In the genomic region with DNA sequence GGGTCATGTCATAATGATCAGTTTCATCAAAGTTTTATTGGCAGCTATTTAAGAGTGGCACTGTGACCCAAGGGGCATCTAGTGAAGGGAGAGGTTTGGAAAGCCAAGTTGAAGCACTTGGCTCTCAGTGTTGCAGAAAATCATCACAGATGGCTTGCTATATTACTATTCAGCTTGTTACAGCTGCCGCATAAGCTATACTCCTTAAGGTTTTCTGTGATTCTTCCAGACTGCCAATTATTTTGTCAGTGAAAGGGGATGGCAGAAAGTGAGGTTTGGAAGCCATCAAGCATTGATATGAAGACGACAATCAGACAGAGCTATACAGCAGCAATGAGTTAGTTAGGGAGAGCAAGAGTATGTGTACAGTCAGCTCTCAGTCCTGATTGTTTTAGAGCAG, we compare ENCODE assay signal across 41 mouse cellular contexts. TPM values are rescaled to one million over a fixed set of nuclear protein-coding genes. Genes with fewer than 3 reads are reported as not detected.
"Had no signal": no experiment of that assay in that cellular context is flagged by ENCODE, and none has a peak within 500 bp of the region (broad histone marks: within the 10 kb centered on the region; RNA-seq: fewer than 3 reads in every experiment).

No protein-coding gene starts in this region.

- H3K4me2 ChIP-seq: heart, embryonic 12.5 days; hindbrain, embryonic 12.5 days; hindbrain, embryonic 14.5 days; intestine, embryonic 15.5 days; limb, embryonic 12.5 days; liver, embryonic 11.5 days; liver, embryonic 13.5 days; liver, embryonic 15.5 days had no signal

- H3K27me3 ChIP-seq: heart, embryonic 12.5 days; hindbrain, embryonic 12.5 days; intestine, embryonic 15.5 days; limb, embryonic 12.5 days; liver, embryonic 13.5 days; liver, embryonic 15.5 days had no signal

- H3K27ac ChIP-seq: heart, embryonic 10.5 days; hindbrain, embryonic 10.5 days; hindbrain, embryonic 12.5 days; hindbrain, embryonic 14.5 days; intestine, embryonic 15.5 days; layer of hippocampus, adult 2 months; left cerebral cortex, adult 2 months; limb, embryonic 10.5 days; limb, embryonic 12.5 days; liver, embryonic 13.5 days; liver, embryonic 15.5 days had no signal

- H3K9me3 ChIP-seq: heart, embryonic 10.5 days; heart, embryonic 12.5 days; hindbrain, embryonic 10.5 days; hindbrain, embryonic 12.5 days; intestine, embryonic 15.5 days; limb, embryonic 10.5 days; limb, embryonic 12.5 days; liver, embryonic 13.5 days; liver, embryonic 15.5 days had no signal

- H3K36me3 ChIP-seq: heart, embryonic 10.5 days; heart, embryonic 12.5 days; hindbrain, embryonic 10.5 days; hindbrain, embryonic 12.5 days; intestine, embryonic 15.5 days; limb, embryonic 10.5 days; limb, embryonic 12.5 days; liver, embryonic 13.5 days; liver, embryonic 15.5 days had no signal

- H3K9ac ChIP-seq: heart, embryonic 12.5 days; hindbrain, embryonic 12.5 days; hindbrain, embryonic 14.5 days; intestine, embryonic 15.5 days; limb, embryonic 12.5 days; liver, embryonic 13.5 days; liver, embryonic 15.5 days; liver, postnatal 0 days had no signal

- DNase-seq: gastrocnemius, postnatal 10 days; gastrocnemius, postnatal 25 days; heart, adult 18-20 months; heart, postnatal 10 days; heart, postnatal 4 days; kidney, adult 18-20 months; kidney, adult 8-10 months; kidney, postnatal 10 days; kidney, postnatal 25 days; kidney, postnatal 4 days; liver; liver, embryonic 13.5 days; liver, postnatal 0 days had no signal

- H3K4me3 ChIP-seq: heart, embryonic 10.5 days; heart, embryonic 12.5 days; hindbrain, embryonic 10.5 days; hindbrain, embryonic 12.5 days; intestine, embryonic 15.5 days; layer of hippocampus, adult 2 months; left cerebral cortex, adult 2 months; limb, embryonic 10.5 days; limb, embryonic 12.5 days; liver, embryonic 13.5 days; liver, embryonic 15.5 days had no signal

- ATAC-seq: hindbrain, embryonic 16.5 days; inflammation-experienced regulatory T-cells, adult 6 months; intestine, embryonic 15.5 days; intestine, postnatal 0 days; liver, postnatal 0 days had no signal

- H3K4me1 ChIP-seq: heart, embryonic 10.5 days; heart, embryonic 12.5 days; hindbrain, embryonic 10.5 days; hindbrain, embryonic 12.5 days; intestine, embryonic 15.5 days; limb, embryonic 10.5 days; limb, embryonic 12.5 days; liver, embryonic 13.5 days; liver, embryonic 15.5 days had no signal

RNA-seq across cellular contexts. Expression of a gene that starts 4.2 kb away (rescaled TPM):
- total RNA-seq: gastrocnemius, postnatal 10 days; gastrocnemius, postnatal 25 days; gastrocnemius, postnatal 4 days; granulocyte monocyte progenitor cell, adult 5-6 weeks; heart, adult 18-20 months; heart, adult 8-10 months; heart, postnatal 10 days; heart, postnatal 25 days; heart, postnatal 4 days; layer of hippocampus, adult 2 months; layer of hippocampus, postnatal 10 days; layer of hippocampus, postnatal 25 days; left cerebral cortex, adult 2 months; left cerebral cortex, postnatal 14 days; left cerebral cortex, postnatal 36 days had no signal
- polyA plus RNA-seq: heart, embryonic 10.5 days; heart, embryonic 12.5 days; heart, embryonic 14.5 days; heart, embryonic 16.5 days; hindbrain, embryonic 10.5 days; hindbrain, embryonic 12.5 days; hindbrain, embryonic 14.5 days; hindbrain, embryonic 16.5 days; inflammation-experienced regulatory T-cells, adult 6 months; intestine, embryonic 15.5 days; intestine, postnatal 0 days; kidney, embryonic 14.5 days; kidney, embryonic 16.5 days; limb, embryonic 10.5 days; limb, embryonic 12.5 days; limb, embryonic 14.5 days; liver, embryonic 11.5 days; liver, embryonic 13.5 days; liver, embryonic 15.5 days; liver, postnatal 0 days had no signal
